Mouse (Mus musculus): ENCODE measurements around the gene Metap1.

Gene Metap1

DNA sequence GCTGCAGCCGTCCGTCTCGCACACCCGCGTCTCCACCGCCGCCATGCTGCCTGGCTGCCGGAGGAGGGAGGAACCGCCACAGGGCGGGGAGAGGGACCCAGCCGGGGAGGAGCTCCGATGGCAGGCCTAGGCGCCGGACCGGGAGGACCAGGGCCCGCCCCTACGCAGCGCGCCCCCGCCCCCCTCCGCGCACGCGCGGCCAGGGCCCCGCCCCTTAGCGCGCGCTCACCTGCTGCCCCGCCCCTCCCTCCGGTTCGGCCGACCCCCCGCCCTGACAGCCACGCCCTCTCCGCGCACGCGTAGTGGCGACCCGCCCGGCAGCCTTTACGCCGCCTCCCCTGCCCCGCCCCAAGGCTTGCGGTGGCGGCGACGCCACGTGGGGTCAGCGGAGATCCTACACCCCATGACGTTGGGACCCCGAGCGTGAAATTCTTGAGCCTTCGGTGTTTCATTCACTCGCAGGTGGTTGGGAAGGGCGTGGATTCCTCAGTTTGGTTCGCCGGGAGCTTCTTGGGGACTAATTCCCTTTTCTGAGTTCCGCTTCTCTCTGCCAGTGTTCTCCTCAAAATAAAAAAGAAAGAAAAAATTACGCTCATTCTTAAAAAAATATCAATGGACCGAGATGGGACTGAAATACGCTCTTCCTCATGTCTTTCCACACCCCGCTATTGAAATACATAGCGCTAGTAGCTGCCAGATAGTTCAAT lies at the start of gene Metap1:
Gene Metap1 (minus strand): TSS at position 189 of the 707 bp plus-strand sequence.
- peak; percentile 97 for DNase-seq (ENCODE audit: low spot score)

DNA sequence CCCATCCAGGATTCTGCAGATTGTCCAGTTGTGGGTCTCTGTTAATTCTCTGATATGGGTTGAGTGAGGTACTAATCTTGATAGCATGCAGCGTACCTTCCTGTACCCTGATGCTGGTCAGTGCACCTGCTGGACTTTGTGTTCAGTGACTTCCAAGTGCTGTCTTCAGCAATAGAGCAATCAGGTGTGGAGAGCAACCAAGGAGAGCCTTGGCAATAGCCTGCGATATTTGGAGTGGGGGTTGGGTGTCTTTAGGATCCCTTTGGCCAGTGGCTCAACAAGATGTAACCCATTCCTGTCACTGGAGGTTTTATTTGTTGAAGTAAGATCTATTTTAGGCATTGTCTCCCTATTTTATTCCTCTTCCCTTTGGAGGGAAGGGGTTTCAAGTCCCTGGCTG lies 46.7 kb upstream of the Metap1 start:
- DNase-seq (ENCODE audit: low spot score) = no peak

DNA sequence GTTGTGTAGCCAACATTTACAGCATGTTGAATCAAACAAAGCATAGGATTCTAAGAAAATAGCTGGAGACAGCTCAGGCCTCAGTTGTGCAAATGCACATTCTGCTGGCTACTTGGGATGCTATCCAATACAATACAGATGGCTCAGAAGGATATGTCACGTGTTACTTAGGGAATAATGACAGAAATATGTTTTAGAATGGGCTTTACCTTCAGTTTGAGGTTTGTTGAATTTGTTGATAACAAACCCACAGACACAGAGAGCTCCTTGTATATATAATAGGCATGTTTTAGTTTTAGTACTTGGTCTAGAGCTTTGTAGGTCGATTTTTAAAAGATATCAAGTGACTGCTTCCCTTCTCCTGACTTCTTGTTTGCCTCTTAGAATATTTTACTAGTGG lies 43.4 kb upstream of the Metap1 start:
- DNase-seq (ENCODE audit: low spot score) = no peak

DNA sequence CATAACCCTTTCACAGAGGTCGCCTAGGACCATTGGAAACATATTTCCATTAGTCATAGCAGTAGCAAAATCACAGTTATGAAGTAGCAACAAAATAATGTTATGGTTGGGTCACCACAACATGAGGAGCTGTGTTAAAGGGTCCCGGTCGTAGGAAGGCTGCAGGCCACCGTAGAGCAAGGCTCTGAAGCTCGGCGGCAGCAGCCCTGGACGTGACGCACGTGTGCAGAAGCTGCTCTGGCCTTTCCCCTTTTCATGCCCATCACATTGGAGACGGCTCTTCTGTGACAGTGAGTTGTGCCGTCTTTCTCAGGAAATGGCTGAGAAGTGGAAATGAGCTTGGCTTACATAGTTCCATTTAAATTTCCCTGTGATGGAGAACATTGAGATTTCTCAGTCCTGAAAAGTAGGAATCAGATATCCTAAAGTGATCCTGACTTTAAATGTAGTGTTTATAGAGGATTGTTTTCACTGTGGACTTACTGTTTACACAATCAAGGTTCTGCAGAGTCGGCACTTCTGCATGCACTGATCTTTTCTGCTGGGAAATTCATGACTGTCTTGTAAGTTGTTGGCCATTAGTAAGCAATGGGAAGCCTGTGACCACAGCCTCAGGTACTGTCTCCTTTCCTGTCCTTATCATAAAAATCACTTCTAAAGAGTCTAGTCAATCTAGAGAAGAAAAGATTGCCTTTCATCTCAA lies 42.3 kb upstream of the Metap1 start:
- DNase-seq (ENCODE audit: low spot score) = no peak

DNA sequence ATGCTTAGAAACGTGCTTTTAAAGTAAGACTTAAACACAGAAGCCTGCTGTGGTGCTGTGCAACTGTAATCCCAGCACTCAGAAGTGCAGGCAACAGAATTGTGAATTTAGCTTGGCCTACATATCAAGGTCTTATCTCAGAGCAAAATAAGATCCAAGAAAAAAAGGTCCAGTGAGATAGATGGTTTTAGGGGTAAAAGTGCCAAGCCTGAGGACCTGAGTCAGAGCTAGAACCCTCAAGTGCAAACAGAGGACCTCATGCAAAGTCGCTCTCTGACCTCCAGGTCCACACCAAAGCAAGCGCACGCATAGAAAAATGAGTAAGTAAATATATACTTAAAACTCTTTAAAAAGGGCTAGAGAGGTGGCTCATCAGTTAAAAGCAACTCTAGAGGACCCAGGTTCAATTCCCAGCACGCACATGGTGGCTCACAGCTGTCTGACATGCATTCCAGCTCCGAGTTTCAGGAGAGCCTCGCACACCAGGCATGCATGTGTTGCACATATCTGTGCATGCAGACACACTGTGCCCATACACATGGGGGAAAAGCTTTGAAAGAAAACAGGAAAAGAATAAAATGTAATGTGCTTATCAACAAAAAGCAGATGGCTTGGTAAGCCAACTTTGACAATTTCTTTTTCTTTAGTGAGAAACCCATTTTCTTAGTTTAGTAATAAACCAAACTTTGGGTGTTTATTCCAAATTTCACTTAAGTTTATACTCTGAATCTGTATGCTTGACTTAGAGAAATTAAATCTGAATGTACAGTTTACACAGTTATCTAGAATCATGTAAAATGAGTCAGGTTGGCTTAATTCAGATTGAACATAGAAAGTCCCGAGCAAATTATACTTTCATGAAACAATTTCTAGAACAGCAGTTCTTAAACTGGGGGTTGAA lies 41.5 kb upstream of the Metap1 start:
- no peak for DNase-seq (ENCODE audit: low spot score)

DNA sequence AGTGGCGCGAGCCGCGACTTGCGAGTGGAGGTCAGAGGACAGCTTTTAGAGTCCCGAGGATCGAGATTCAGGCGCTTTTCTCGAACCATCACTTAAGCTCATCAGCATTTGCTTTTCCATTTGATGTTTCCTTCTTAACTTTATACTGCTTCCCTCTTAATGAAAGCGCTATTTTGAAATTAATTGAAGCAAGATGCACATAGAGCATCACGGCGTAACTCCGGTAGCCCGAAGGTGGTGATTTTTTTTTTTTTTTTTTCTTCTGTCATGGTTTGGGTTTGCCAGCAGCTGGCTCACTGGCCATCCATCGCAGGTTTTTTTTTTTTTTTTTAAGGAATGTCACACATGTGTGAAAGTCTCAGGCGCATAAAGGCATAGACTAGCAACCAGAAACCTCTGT lies 39.0 kb upstream of the Metap1 start:
- DNase-seq (ENCODE audit: low spot score) = no peak

DNA sequence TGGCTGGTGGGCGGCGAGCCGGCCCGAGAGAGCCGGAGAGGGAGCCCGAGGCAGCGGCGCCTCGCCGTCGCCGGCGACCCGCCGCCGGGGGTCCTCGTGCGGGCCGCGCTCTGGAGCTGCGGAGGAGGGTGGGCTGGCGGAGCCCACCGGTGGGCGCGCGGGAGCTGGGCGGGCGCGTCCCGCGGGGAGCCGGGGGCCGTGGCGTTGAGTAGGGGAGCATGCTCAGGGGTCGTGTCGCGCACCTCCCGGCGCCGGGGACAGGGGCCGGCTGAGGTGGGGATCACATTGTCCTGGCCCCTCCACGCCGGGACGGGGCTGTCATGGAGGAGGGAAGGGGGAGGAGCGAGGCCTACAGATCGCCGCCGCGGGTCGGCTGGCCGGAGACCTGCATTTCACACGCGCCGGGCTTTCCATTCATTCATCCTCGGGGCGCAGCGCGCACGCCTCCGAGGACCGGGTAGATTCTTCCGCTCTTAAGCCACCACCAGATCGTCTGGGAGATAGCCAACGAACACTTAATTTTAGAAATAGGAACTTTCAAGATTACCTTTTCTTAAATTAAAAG lies 38.4 kb upstream of the Metap1 start:
- peak; percentile 42 for DNase-seq (ENCODE audit: low spot score)

DNA sequence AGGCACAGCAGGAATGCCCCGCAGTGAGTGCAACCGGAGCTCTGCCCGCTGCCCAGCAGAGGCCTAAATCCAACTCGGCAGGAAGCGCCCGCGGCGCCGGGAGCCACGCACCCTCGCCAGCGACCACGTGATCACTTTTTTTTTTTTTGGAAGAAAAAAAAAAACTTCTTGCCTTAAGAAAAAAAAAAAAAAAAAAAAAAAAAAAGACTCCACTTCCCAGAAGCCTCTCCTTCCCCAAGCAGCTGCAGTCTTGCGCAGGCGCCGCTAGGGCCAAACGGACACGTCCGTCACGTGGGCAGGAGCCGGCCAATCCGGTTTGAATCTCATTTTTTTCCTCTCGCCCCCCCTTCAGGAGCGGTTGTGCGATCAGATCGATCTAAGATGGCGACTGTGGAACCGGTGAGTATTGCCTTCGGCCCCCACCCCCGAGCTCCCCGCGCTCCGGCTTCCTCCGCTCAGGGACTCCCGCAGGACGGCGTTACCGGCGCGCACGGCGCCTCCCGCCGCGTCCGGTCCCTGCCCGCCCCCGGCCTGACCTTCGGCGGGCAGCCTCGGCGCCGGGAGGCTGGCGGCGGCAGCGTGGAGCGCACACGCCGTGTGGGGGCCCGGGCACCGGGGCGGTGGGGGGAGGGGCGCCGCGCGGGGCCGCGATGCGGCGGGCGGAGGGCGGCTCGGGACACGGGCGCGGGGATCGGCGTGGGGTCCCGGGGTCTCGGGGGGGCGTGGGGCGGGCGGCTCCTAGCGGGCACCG lies 37.8 kb upstream of the Metap1 start:
- peak; percentile 99 for DNase-seq (ENCODE audit: low spot score)

DNA sequence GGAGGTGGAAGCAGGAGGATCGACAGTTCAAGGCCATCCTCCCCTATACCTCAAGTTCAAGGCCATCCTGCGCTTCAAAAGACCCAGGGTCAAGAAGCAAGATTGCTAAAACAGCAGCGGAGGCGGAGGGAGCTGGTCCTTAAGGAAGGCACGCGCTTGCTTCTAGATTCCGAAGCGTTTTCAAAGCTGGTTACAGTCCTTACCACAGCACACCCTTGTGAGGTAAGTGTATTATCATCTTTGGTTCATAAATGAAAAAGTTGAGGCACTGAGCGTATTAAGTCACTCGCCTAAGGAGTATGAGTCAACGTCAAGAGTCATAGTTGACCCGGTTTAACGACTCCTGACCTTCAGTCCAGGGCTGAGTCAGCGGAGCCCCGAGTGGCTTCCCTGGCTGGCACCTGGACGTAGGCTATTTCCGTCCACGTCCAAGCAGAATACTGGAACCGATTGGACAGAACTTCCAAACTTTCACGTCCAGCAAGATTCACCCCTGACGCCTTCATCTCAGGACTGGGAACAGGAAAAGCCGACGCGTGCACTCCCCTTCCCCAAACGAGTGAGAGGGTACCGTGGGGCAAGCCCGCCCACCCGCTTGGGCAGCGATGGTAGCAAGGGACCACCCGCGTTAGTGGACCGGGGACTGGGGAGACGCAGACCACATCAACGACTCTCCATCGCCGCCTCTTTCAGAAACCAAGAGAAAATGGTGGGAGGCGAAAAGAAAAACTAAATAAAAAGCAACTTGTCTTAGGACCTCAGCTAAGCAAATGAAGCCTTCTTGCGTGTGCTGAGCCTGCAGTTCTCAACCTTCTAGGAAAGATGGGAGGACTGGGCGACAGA lies 37.0 kb upstream of the Metap1 start, which contains the start of gene Eif4e:
Gene Eif4e (plus strand): TSS at position 107 of the 843 bp plus-strand sequence.
- DNase-seq (ENCODE audit: low spot score) = peak; percentile 12

DNA sequence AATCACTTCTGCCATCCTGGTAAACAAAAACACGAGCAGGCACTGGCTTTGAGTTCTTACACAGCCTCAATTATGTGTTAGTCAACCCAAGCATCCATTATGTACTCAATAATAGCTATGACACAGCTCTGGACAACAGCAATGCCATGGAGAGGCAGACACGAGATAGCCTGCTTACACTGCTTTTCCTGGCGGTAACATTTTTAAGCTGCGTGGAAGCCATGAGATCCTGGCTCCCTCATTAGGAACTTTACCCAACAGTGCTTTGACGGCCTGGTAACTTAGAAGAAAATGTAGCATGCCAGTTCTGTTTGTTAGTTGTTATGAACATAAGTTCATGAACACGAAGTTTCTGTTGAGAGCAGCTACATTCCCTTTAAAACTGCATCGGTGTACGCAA lies 36.2 kb upstream of the Metap1 start:
- no peak for DNase-seq (ENCODE audit: low spot score)

DNA sequence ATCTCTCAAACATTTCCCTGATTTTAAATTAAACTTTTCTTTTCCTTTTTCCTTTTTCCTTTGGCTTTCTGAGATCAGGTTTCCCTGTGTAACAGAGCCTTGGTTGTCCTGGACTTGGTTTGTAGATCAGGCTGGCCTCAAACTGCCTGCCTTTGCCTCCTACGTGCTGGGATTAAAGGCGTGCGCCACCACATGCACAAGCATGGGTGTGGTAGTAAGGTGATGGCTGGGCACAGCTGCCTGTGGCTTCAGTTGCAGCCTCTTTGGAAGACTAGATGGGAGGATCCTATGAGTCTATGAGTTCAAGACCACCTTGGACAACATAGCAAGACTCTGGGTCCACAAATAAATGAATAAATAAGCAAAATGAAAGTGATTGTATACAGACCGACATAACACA lies 34.6 kb upstream of the Metap1 start:
- DNase-seq (ENCODE audit: low spot score) = no peak

DNA sequence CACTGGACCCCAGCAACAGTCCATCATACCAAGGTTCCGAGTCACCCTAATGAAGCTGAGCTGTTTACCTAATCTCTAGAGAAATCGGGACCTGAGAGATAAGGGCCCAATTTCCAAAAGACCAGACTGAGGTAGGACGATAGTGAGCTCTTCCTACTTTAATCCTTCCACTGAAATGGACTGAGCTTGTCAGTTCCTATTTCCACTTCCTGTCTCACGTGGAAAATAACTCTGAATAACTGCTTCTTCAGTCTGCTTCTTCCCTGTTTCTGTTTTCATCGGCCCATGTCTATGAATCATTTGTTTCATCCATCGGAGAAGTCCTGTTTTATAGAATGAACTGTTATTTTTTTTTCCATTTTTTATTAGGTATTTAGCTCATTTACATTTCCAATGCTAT lies 29.9 kb upstream of the Metap1 start:
- no peak for DNase-seq (ENCODE audit: low spot score)

DNA sequence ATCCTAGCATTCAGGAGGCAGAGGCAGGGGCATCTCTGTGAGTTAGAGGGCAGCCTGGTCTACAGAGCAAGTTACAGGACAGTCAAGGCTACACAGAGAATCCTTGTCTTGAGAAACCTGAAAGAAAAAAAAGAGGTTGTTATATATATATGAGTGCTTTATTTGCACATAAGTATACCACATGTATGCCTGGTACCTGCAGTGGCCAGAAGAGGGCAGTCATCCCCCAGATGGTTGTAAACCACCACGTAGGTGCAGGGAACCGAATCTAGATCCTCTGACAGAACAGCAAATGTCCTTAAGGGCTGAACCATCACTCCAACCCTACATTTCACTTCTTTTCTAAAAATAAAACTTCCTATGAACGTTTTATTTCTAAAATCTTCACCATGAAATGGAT lies 28.6 kb upstream of the Metap1 start:
- peak; percentile 36 for DNase-seq (ENCODE audit: low spot score)

DNA sequence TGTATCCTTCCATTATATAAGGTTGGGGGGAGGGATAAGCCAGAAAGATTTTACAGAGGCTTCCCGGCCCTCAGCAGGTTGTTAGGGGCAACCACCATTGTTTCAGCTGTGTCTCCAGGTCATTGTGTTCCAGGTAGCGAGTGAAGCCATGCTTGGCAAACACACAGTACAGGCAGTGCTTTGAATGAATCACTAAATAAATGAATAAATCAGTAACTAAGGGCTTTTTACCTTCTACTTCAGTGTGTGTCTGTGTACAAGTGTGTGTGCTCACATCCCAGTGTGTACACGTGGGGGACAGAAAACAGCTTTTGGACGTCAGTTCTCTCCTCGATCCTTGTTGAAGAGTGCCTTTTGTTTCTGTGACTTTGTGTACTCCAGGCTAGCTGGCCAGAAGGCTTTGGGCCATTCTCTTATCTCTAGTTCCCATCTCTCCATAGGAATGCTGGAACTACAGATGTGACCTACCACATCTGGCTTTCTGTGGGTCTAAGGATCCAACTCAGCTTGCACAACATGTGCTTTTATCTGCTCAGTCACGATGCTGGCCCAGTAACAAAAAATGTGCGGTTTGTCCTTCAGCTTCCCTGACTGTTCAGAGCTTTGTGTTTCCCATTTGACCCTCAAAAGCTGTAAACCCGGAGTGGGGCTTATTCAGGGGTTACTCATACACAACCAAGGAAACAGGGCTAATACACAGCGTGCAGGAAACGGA lies 26.5 kb upstream of the Metap1 start:
- DNase-seq (ENCODE audit: low spot score) = no peak

DNA sequence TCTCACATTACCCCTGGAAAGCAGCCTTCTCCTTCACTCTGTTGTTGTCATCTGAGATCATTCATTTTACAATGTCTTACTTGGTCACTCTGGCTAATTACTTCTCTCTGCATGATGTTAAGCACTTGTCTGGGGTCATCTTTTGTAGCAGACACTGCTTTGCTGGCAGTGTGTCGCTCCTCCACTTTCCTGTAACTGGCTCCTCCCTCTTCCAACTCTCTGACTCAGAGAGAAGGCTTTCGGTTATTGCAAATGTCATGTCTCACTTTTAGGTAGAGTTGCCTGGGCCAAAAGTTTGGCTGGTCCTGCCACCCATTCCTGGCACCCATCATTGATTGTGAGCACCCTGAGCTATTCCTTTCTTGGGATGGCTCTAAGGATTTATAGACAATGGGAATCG lies 25.4 kb upstream of the Metap1 start:
- DNase-seq (ENCODE audit: low spot score) = no peak

DNA sequence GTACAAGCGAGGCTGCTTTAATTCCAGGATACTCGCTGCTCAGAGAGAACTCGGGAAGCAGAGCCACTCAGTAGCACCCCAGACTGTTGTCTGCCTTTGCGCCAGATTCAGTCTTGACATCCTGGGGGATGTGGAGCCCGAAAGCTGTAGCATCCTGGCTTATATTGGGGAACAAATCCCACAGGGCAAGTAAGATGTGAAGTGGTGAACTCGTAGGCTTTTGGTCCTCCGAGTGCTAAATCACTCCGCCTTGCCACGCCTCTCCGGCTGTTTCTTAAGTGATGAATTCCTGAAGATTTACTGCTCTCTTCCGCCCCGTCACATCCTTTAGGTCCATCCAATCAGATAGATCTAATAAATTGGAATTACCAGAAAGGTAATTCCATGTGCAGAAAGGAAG lies 23.9 kb upstream of the Metap1 start:
- DNase-seq (ENCODE audit: low spot score) = no peak

DNA sequence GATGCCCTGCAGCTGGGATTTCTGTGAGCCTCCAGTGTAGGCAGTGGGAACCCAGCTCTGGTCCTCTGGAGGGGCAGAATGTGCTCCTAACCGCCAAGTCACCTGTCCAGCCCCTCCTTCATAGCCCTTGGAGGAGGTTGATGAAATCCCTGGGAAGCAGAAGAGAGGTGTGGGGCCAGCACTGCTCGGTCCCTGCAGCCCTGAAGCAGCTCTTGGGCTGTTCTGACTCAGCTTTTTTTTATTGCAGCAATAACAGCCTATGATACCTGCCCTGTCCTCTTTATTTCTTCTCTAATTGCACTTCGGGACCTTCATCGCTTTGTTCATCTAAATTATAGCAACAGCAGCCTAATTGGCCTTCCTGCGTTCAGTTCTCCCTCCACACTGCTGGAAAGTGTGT lies 21.2 kb upstream of the Metap1 start:
- DNase-seq (ENCODE audit: low spot score) = no peak

DNA sequence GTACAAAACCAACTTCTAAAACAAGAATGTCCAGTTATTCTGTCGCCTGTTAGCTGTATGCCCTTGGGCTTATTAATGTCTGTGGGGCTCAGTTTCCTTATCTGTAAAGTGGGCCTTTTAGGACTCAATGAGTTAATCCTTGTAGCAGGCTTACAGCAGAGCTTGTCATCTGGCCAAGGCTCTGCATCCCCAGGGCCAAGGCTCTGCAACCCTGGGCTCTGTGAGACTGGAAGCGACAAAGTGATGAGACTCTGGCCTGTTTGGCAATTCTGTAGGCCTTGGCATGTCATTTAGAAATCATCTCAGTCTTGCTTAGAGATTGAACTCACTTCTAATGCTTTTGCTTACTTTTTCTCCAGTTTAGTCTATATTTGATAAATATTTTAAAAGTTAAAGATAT lies 20.3 kb upstream of the Metap1 start:
- no peak for DNase-seq (ENCODE audit: low spot score)

DNA sequence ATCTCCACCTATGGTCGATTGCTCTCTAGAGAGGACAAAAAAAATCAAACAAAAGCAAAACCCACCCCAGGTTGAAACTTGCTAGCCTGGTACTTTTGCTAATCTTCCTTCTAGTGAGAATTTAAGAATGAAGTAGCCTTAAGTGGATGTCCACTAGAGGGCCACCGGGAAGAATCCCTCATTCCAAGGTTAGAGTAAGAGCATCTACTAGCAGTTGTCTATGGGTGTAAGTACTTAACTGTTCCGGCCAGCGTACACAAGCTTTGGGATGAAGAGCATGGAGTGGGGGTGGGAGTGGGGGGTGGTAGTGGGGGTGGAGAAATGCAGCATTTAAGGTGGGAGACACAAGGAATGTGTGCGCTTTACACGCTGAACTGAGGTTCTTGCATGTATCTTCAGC lies 17.4 kb upstream of the Metap1 start:
- DNase-seq (ENCODE audit: low spot score) = no peak

DNA sequence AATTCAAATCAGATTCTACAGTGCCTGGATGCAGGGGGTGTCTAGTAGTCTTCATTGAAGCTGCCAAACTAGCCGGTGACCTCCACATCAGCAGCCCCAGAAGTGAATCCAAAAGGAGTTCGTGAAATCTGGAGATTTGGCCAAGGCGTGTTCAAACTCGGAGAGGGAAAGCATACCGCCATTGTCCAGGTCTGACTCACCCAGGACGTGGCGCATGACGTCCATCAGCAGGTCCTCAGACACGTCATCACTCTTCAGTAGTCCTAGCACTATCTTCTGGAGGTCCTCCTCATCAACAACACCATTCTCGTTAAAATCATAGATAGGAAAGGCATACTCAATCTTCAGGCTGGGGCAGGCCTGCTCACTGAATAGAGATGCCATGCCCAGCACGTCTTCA lies 14.4 kb upstream of the Metap1 start:
- no peak for DNase-seq (ENCODE audit: low spot score)
